Mouse (Mus musculus): ENCODE measurements around the gene Efcab9. TPM values are rescaled to one million over a fixed set of nuclear protein-coding genes. Genes with fewer than 3 reads are reported as not detected.
A peak's percentile ranks its signal among the peaks of the same experiment; 100 is the strongest.

Gene Efcab9
- polyA plus RNA-seq, 1 experiment: not detected

DNA sequence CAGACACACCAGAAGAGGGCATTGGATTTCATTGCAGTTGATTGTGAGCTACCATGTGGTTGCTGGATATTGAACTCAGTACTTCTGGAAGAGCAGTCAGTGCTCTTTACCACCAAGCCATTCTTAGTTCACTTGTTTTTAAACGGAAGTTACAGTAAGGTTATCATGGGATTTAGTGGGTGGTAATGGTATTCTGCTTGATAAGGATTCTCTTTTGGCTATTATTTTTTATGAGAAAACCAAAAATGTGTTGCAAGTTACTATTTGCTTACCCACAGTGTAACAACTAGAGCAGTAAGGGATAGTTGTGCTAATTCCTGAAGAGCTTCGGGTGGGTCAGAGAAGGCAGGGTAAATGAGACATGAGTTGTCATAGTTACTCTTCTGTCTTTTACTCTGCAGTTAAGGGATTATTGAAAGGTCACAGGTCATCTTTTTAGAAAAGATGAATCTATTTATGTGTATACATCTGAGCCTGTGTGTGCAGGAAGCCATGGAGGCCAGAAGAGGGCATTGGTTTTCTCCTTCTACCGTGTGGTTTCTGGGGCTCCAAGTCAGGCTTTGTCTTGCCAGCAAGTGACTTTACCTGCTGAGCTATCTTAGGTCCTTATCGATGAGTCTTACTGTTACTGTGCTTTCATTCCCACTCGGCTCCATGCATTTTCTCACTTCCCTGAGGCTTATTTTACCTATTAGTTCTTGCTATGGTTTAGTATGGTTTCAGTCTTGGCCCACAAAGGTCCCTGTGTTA is 56.2 kb downstream of the Efcab9 start:
- H3K4me3 ChIP-seq (ENCODE audit: low read depth, low read length): no peak overlapping the region
- no peaks in the 10 kb centered on the region for H3K4me1 ChIP-seq (ENCODE audit: control insufficient read depth, insufficient read depth, low read length)
- H3K36me3 ChIP-seq (ENCODE audit: control insufficient read depth, insufficient read depth, low read length, poor library complexity, severe bottlenecking): no peaks in the 10 kb centered on the region
- H3K27me3 ChIP-seq (ENCODE audit: control insufficient read depth, insufficient read depth, low read length, poor library complexity, severe bottlenecking): no peaks in the 10 kb centered on the region
- no peaks in the 10 kb centered on the region for H3K9me3 ChIP-seq (replicated peaks; ENCODE audit: control insufficient read depth, insufficient read depth, low read length, poor library complexity, severe bottlenecking)
- no peak overlapping the region for H3K9ac ChIP-seq (ENCODE audit: low read depth, poor library complexity, severe bottlenecking)
- TF ChIP-seq EP300 (IDR thresholded peaks at IDR 0.05; ENCODE audit: insufficient read depth, low read depth, low read length) (no peak), CTCF (IDR thresholded peaks at IDR 0.05; ENCODE audit: low read depth, low read length) (peak; percentile 14)
- H3K27ac ChIP-seq (ENCODE audit: insufficient read depth, low read length): no peak overlapping the region

GRCm38 (mm10) chr11:32474725-32475124 is 57.2 kb downstream of the Efcab9 start:
- Histone ChIP-seq H3K27ac (ENCODE audit: insufficient read depth, low read length) (no peak overlapping the region), H3K36me3 (ENCODE audit: control insufficient read depth, insufficient read depth, low read length, poor library complexity, severe bottlenecking) (no peaks in the 10 kb centered on the region), H3K27me3 (ENCODE audit: control insufficient read depth, insufficient read depth, low read length, poor library complexity, severe bottlenecking) (no peaks in the 10 kb centered on the region), H3K4me3 (ENCODE audit: low read depth, low read length) (no peak overlapping the region), H3K9me3 (replicated peaks; ENCODE audit: control insufficient read depth, insufficient read depth, low read length, poor library complexity, severe bottlenecking) (no peaks in the 10 kb centered on the region), H3K4me1 (ENCODE audit: control insufficient read depth, insufficient read depth, low read length) (no peaks in the 10 kb centered on the region), H3K9ac (ENCODE audit: low read depth, poor library complexity, severe bottlenecking) (no peak overlapping the region)
- no peak for TF ChIP-seq CTCF (IDR thresholded peaks at IDR 0.05; ENCODE audit: low read depth, low read length)
- TF ChIP-seq POLR2A (IDR thresholded peaks at IDR 0.05; ENCODE audit: insufficient read depth, low read length): no peak
- TF ChIP-seq EP300 (IDR thresholded peaks at IDR 0.05; ENCODE audit: insufficient read depth, low read depth, low read length): no peak

Other genes with a start within 250 kb of the Efcab9 start
- 1.2 and 1.6 TPM in 2 replicates for gene Hba-a1, start 248.6 kb downstream of the Efcab9 start, polyA plus RNA-seq (2011; ENCODE audit: insufficient read depth, insufficient read length, low read depth, missing spikeins)
- not detected in 2 replicates for gene Hbq1b, start 245.1 kb downstream of the Efcab9 start, polyA plus RNA-seq (2011; ENCODE audit: insufficient read depth, insufficient read length, low read depth, missing spikeins)
- 5.6 and 10.3 TPM in 2 replicates for gene Hba-a2, start 235.6 kb downstream of the Efcab9 start, polyA plus RNA-seq (2011; ENCODE audit: insufficient read depth, insufficient read length, low read depth, missing spikeins)
- not detected in 2 replicates for gene Hbq1a, start 232.0 kb downstream of the Efcab9 start, polyA plus RNA-seq (2011; ENCODE audit: insufficient read depth, insufficient read length, low read depth, missing spikeins)
- gene Sh3pxd2b, start 184.3 kb downstream of the Efcab9 start, polyA plus RNA-seq (2011; ENCODE audit: insufficient read depth, insufficient read length, low read depth, missing spikeins): 5.9 and 6.1 TPM in 2 replicates
- gene Ubtd2, start 76.7 kb downstream of the Efcab9 start, polyA plus RNA-seq (2011; ENCODE audit: insufficient read depth, insufficient read length, low read depth, missing spikeins): 25.1 and 25.9 TPM in 2 replicates
- 7.2 and 7.3 TPM in 2 replicates for gene Stk10, start 1.2 kb upstream of the Efcab9 start, polyA plus RNA-seq (2011; ENCODE audit: insufficient read depth, insufficient read length, low read depth, missing spikeins)
- 59.6 and 65.0 TPM in 2 replicates for gene Fbxw11, start 110.6 kb upstream of the Efcab9 start, polyA plus RNA-seq (2011; ENCODE audit: insufficient read depth, insufficient read length, low read depth, missing spikeins)

All from ES-Bruce4 (cell line).